Mouse (Mus musculus) megakaryocyte progenitor cell, adult 5-6 weeks (primary cell): ENCODE measurements around the gene Yaf2. TPM values are rescaled to one million over a fixed set of nuclear protein-coding genes. Genes with fewer than 3 reads are reported as not detected.
A peak's percentile ranks its signal among the peaks of the same experiment; 100 is the strongest.
"Not testable (repeated sequence)": the region's sequence is repeated elsewhere in the genome, so short reads cannot be mapped to it uniquely, and the experiment has no call there.

ENCODE experiments used
- ATAC-seq: replicated peaks from 2 replicates; pipeline ENCODE4 v1.8.0; 2016; ENCODE audit warnings: mild to moderate bottlenecking, moderate TSS enrichment, inconsistent platforms; ENCODE audit not compliant: poor library complexity
- total RNA-seq, 2 experiments: library from RNA; stranded (forward) in 1 of 2; stranded (reverse) in 1 of 2; fragments of 157-497, 149-512 nt in 1 of 2; fragments of 200-1000 nt in 1 of 2; gene quantifications; 2 replicates each; pipeline versions ENCODE4 v1.2.3 to v1.2.4; 2015 to 2017

The Yaf2 gene
- total RNA-seq, 2 experiments from 2014 or later: 30.3 to 50.3 TPM

DNA sequence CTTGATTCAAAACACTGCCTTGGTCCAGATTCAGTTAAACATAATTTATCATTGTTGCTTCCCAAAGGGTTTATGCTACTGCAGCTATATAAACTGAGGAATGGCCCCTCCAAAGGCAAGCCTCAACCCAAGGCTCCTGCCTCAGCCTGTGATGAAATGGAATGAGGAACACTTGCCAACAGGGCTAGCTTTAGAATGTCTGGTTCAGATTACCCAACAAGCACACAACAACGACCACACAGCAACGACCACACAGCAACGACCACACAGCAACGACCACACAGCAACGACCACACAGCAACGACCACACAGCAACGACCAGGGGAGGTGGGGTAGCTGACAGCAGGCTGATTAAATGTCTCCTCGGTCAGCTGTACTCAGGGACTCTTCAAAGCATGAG, 76.8 kb downstream of the Yaf2 start:
- ATAC-seq: peak; percentile 84

DNA sequence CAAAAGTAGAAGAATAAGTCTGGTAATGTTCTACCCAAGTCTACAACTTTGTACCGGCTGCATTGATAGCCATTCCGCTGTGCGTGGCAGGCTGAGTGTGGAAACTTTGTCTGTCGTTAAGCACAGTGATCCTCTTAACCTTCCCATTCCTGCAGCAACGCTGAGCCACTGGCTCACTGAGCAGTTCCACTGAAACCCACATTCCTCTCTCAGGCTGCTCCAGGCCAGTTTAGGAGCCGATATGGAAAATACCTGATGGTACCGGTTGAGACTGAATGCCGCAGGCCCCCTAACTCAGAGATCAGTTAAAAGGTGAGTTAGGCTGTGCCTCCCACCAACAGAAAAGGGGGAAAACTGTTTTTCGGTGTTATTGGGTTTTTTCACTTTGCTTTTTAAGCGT, 81.4 kb downstream of the Yaf2 start:
- no peak for ATAC-seq

DNA sequence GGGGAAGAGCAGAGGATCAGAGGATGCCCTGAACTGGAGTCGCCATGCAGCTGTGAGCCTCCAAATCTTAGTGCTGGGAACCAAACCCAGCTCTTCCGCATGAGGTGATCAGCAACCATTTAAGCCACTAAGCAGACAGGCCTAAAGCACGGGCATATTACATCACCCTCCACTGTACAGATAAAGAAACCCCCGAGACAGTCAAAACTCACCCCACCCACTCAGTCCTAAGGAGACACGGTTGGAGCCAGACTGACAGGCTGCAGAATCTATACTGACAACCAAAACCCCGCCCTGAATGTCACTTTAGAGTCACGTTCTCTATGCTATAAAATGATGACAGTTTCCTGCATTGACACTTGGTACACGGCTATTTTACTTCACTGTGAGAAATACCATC, 83.6 kb downstream of the Yaf2 start:
- no peak for ATAC-seq

DNA sequence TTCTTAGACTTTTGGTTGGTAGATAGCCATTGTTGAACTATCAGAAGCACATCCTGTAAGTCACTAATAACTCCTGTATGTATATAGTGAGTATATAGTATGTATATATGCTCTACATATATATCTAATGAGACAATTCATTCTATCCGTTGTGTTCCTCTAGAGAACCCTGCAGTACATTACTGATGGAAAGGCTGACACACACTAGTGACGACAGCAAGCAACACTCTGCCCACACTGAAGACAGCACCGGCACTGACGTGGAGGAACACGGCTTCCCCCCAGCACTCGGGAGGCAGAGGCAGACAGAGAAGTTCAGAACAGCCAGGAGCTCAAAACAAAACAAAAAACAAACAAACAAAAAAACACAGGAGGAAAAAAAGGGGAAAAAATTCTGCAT, 84.3 kb downstream of the Yaf2 start:
- no peak for ATAC-seq

DNA sequence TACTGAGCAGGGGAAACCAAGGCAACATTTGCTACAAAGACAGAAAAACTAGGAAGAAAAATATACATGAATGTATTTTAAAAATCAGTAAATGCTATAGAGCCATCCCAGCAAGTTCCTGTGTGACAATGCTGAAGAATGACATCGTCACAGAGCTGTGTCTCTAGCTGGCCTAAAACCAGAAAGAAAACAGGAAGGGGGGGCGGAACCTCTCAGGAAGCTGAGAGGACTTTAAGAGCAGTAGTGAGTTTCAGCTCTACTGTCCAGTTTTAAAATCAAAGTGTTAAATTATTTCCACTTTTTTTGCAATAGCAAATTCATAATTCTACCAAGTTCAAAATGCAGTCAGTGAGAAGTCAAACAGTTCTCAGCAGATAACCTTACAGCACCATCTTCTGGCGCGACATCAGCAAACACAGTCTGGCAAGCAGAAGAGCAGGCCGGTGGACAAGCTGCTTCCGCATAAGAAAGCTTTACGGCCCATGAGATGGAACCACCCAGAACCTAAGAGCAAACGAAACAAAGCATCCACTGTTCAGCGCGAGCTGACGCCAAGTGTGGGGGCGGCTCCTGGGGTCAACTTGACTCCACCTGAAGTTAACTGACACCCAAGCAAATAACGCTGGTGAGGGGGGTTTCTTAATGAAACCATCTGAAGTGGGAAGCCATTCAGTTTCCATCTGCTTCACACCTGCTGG, 85.0 kb downstream of the Yaf2 start:
- 0 out of 2 replicates have a peak, but pooled peaks have one; percentile 34 for ATAC-seq

DNA sequence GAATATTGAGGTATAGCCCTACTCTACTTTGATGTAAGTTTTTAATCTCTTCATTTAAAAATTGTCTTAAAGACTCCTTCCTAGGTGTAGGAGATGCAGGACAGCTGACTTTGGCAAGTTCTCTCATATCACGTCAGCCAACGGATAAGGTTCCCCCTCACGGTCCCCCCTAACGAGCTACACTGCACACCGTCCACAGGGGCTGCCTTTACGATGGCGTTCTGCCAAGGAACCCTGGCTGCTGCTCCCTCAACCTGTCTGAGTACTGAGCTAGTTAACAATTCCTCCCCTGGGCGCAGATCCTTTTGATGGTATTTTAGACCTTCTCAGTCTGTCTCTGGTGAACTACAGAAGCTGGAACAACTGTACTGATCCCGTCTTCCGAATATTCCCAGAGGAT, 93.5 kb downstream of the Yaf2 start:
- no peak for ATAC-seq

DNA sequence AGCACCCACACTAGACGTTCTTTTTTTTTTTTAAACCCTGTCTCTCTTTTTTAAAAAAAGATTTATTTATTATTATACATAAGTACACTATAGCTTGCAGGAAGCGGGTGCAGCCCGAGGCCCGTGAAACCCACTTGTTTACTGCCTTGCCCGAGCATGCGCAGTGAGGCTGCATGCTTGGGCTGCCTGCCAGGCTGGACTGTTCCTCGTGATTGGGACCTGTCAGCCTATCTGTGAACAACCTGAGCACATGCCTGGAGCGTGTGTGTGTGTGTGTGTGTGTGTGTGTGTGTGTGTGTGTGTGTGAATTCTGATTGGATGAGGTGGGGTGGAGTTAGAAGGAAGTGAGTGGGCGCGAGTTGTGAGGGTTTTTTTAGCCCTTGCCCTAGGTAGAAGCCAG, 100.3 kb downstream of the Yaf2 start:
- not testable (repeated sequence) for ATAC-seq

Other genes with a start within 250 kb of the Yaf2 start
- 24.4 and 26.4 TPM in 2 replicates for gene Gxylt1, start 61.8 kb downstream of the Yaf2 start, total RNA-seq (2015)
- gene Gxylt1, start 61.8 kb downstream of the Yaf2 start, total RNA-seq (2017): 36.5 and 42.5 TPM in 2 replicates
- gene Zcrb1, start 61.4 kb upstream of the Yaf2 start, total RNA-seq (2015): 118 and 134 TPM in 2 replicates
- 88.5 and 98.3 TPM in 2 replicates for gene Zcrb1, start 61.4 kb upstream of the Yaf2 start, total RNA-seq (2017)
- 77.9 and 90.0 TPM in 2 replicates for gene Pphln1, start 61.4 kb upstream of the Yaf2 start, total RNA-seq (2015)
- gene Pphln1, start 61.4 kb upstream of the Yaf2 start, total RNA-seq (2017): 47.8 and 51.6 TPM in 2 replicates